Mouse (Mus musculus) lung, postnatal 4 days (tissue): ENCODE measurements around the gene Hs3st3b1.

Source experiments
- DNase-seq, 2 experiments: peaks; one replicate each; pipeline ENCODE4 v3.0.0; 2021

Hs3st3b1 gene

GRCm38 (mm10) chr11:63922091-63922621, at the start of gene Hs3st3b1:
Hs3st3b1 (minus strand) TSS chr11:63922290.
- peak; percentile 94 to 96 for DNase-seq

- DNase-seq: no peak
Observed at GRCm38 (mm10) chr11:63971462-63971861, 49.4 kb upstream of the Hs3st3b1 start.

GRCm38 (mm10) chr11:63970818-63971217, 48.7 kb upstream of the Hs3st3b1 start:
- no peak for DNase-seq

- peak in 1 of 2 experiments; percentile 41 for DNase-seq
Observed at GRCm38 (mm10) chr11:63969205-63969910, 47.3 kb upstream of the Hs3st3b1 start.

- no peak for DNase-seq
Observed at GRCm38 (mm10) chr11:63968388-63969035, 46.4 kb upstream of the Hs3st3b1 start.

- DNase-seq: no peak
Observed at GRCm38 (mm10) chr11:63967641-63968387, 45.7 kb upstream of the Hs3st3b1 start.

- DNase-seq: peak; percentile 40 to 57
Observed at GRCm38 (mm10) chr11:63965437-63965836, 43.3 kb upstream of the Hs3st3b1 start.

- DNase-seq: peak in 1 of 2 experiments; percentile 45
Observed at GRCm38 (mm10) chr11:63957207-63957606, 35.1 kb upstream of the Hs3st3b1 start.

- DNase-seq: no peak
Observed at GRCm38 (mm10) chr11:63956748-63957147, 34.7 kb upstream of the Hs3st3b1 start.

GRCm38 (mm10) chr11:63953887-63954286, 31.8 kb upstream of the Hs3st3b1 start:
- DNase-seq: no peak

- DNase-seq: no peak
Observed at GRCm38 (mm10) chr11:63952743-63953191, 30.7 kb upstream of the Hs3st3b1 start.

- DNase-seq: peak; percentile 78 to 87
Observed at GRCm38 (mm10) chr11:63951831-63952631, 29.9 kb upstream of the Hs3st3b1 start.

GRCm38 (mm10) chr11:63948371-63948770, 26.3 kb upstream of the Hs3st3b1 start:
- peak in 1 of 2 experiments; percentile 25 for DNase-seq

- DNase-seq: no peak
Observed at GRCm38 (mm10) chr11:63947024-63947423, 24.9 kb upstream of the Hs3st3b1 start.

- DNase-seq: no peak
Observed at GRCm38 (mm10) chr11:63943947-63944346, 21.9 kb upstream of the Hs3st3b1 start.

- DNase-seq: no peak
Observed at GRCm38 (mm10) chr11:63943268-63943890, 21.3 kb upstream of the Hs3st3b1 start.

- DNase-seq: peak in 1 of 2 experiments; percentile 26
Observed at GRCm38 (mm10) chr11:63942177-63942576, 20.1 kb upstream of the Hs3st3b1 start.

- no peak for DNase-seq
Observed at GRCm38 (mm10) chr11:63936641-63937040, 14.6 kb upstream of the Hs3st3b1 start.

GRCm38 (mm10) chr11:63926901-63927300, 4.8 kb upstream of the Hs3st3b1 start:
- no peak for DNase-seq

- peak; percentile 88 to 91 for DNase-seq
Observed at GRCm38 (mm10) chr11:63925161-63925582, 3.1 kb upstream of the Hs3st3b1 start.

GRCm38 (mm10) chr11:63924286-63924930, 2.3 kb upstream of the Hs3st3b1 start:
- peak; percentile 27 to 37 for DNase-seq
